Mouse (Mus musculus) embryonic facial prominence, embryonic 11.5 days (tissue): ENCODE results near the gene Ccdc36. TPM values are rescaled to one million over a fixed set of nuclear protein-coding genes. Genes with fewer than 3 reads are reported as not detected.

Source experiments
- polyA plus RNA-seq: library from polyadenylated mRNA; unstranded; fragments of >200 nt; fragmentation: Nextera tagmentation; extraction: Ambion mirVana; gene quantifications from 2 replicates; pipeline ENCODE4 v1.2.1, GENCODE M21; 2014

Ccdc36 gene
- polyA plus RNA-seq, 1 experiment from 2014 or later: 1.7 TPM

Other genes with a start within 250 kb of the Ccdc36 start
- gene Bsn, start 238.1 kb downstream of the Ccdc36 start, polyA plus RNA-seq: 0.97 and 1.1 TPM in 2 replicates
- 44.5 and 49.8 TPM in 2 replicates for gene Dag1, start 164.5 kb downstream of the Ccdc36 start, polyA plus RNA-seq
- gene Nicn1, start 138.1 kb downstream of the Ccdc36 start, polyA plus RNA-seq: 48.4 TPM in 2 replicates
- gene Amt, start 131.6 kb downstream of the Ccdc36 start, polyA plus RNA-seq: 14.6 and 16.4 TPM in 2 replicates
- gene Rhoa, start 122.4 kb downstream of the Ccdc36 start, polyA plus RNA-seq: 282 and 303 TPM in 2 replicates
- gene Tcta, start 122.3 kb downstream of the Ccdc36 start, polyA plus RNA-seq: 20.6 and 25.4 TPM in 2 replicates
- 888 and 899 TPM in 2 replicates for gene Gpx1, start 89.6 kb downstream of the Ccdc36 start, polyA plus RNA-seq
- gene Usp4, start 80.6 kb downstream of the Ccdc36 start, polyA plus RNA-seq: 128 and 149 TPM in 2 replicates
- 0.59 and 0.76 TPM in 2 replicates for gene 1700102P08Rik, start 35.7 kb downstream of the Ccdc36 start, polyA plus RNA-seq
- gene BC048562, start 8.0 kb upstream of the Ccdc36 start, polyA plus RNA-seq: not detected in 2 replicates
- 49.1 and 63.2 TPM in 2 replicates for gene Ccdc71, start 32.0 kb upstream of the Ccdc36 start, polyA plus RNA-seq
- 19.0 and 22.4 TPM in 2 replicates for gene Klhdc8b, start 33.1 kb upstream of the Ccdc36 start, polyA plus RNA-seq
- gene Lamb2, start 51.3 kb upstream of the Ccdc36 start, polyA plus RNA-seq: 15.3 and 15.4 TPM in 2 replicates
- 52.5 and 59.2 TPM in 2 replicates for gene Usp19, start 62.1 kb upstream of the Ccdc36 start, polyA plus RNA-seq
- gene Qars, start 79.2 kb upstream of the Ccdc36 start, polyA plus RNA-seq: 130 and 138 TPM in 2 replicates
- 165 and 168 TPM in 2 replicates for gene Qrich1, start 88.3 kb upstream of the Ccdc36 start, polyA plus RNA-seq
- 242 and 248 TPM in 2 replicates for gene Impdh2, start 131.8 kb upstream of the Ccdc36 start, polyA plus RNA-seq
- 48.4 and 49.0 TPM in 2 replicates for gene Ndufaf3, start 138.9 kb upstream of the Ccdc36 start, polyA plus RNA-seq
- 167 and 185 TPM in 2 replicates for gene Dalrd3, start 141.4 kb upstream of the Ccdc36 start, polyA plus RNA-seq
- gene Wdr6, start 150.3 kb upstream of the Ccdc36 start, polyA plus RNA-seq: 118 and 130 TPM in 2 replicates
- gene P4htm, start 169.2 kb upstream of the Ccdc36 start, polyA plus RNA-seq: 6.4 and 8.1 TPM in 2 replicates
- gene Arih2, start 220.9 kb upstream of the Ccdc36 start, polyA plus RNA-seq: 44.1 and 48.4 TPM in 2 replicates
- gene Slc25a20, start 233.6 kb upstream of the Ccdc36 start, polyA plus RNA-seq: 30.8 and 34.5 TPM in 2 replicates